Mouse (Mus musculus) limb, embryonic 14.5 days (tissue): ENCODE results near the gene Abcf2. TPM values are rescaled to one million over a fixed set of nuclear protein-coding genes. Genes with fewer than 3 reads are reported as not detected.
A peak's percentile ranks its signal among the peaks of the same experiment; 100 is the strongest.

ENCODE experiments used
- ATAC-seq: fragments of 200-750 bp; cut with Nextera tagmentation; 2 replicates; pipeline ENCODE4 v1.8.0; 2017; ENCODE audit warnings: low read depth, moderate number of reproducible peaks, moderate TSS enrichment; ENCODE audit not compliant: low FRiP score
- DNase-seq: peaks from one replicate; pipeline ENCODE4 v3.0.0-alpha.2; 2015; ENCODE audit warnings: low spot score
- H3K27ac ChIP-seq: fragments of 300-500 bp; sonication (generic); replicated peaks from 2 replicates; pipeline ENCODE4 v1.5.1; 2014; ENCODE audit warnings: low read depth, mild to moderate bottlenecking, low read length, moderate library complexity, mixed read lengths
- H3K27me3 ChIP-seq: fragments of 300-500 bp; sonication (generic); 2 replicates; pipeline ENCODE4 v1.6.1; 2014; ENCODE audit warnings: low read length, mixed read lengths; ENCODE audit not compliant: control insufficient read depth, insufficient read depth
- H3K36me3 ChIP-seq: fragments of 300-500 bp; sonication (generic); 2 replicates; pipeline ENCODE4 v1.6.1; 2014; ENCODE audit warnings: mild to moderate bottlenecking, low read length, moderate library complexity, mixed read lengths; ENCODE audit not compliant: control insufficient read depth, insufficient read depth
- H3K4me1 ChIP-seq: fragments of 300-500 bp; sonication (generic); 2 replicates; pipeline ENCODE4 v1.6.1; 2014; ENCODE audit warnings: antibody characterized with exemption, low read length, mixed read lengths; ENCODE audit not compliant: control insufficient read depth, insufficient read depth
- H3K4me2 ChIP-seq: fragments of 300-500 bp; sonication (generic); replicated peaks from 2 replicates; pipeline ENCODE4 v1.6.1; 2014; ENCODE audit warnings: low read depth, mild to moderate bottlenecking, low read length, moderate library complexity; ENCODE audit not compliant: severe bottlenecking
- H3K4me3 ChIP-seq: fragments of 300-500 bp; sonication (generic); replicated peaks from 2 replicates; pipeline ENCODE4 v1.5.1; 2014; ENCODE audit warnings: low read length
- H3K9ac ChIP-seq: fragments of 300-500 bp; sonication (generic); 2 replicates; pipeline ENCODE4 v1.6.1; 2014; ENCODE audit warnings: mild to moderate bottlenecking, low read depth, low read length, moderate library complexity; ENCODE audit not compliant: severe bottlenecking
- H3K9me3 ChIP-seq: fragments of 300-500 bp; sonication (generic); 2 replicates; pipeline ENCODE4 v1.6.1; 2016; ENCODE audit warnings: low read length; ENCODE audit not compliant: control insufficient read depth
- POLR2A ChIP-seq: fragments of 200-500 bp; IDR thresholded peaks from 2 replicates; pipeline ENCODE4 v1.8.0; 2012; ENCODE audit warnings: inconsistent platforms, mild to moderate bottlenecking, moderate library complexity, borderline replicate concordance; ENCODE audit not compliant: insufficient read depth, insufficient read length; ENCODE audit errors: extremely low read depth
- WGBS: fragments of 180-500 bp; shearing (Covaris S2); extraction: QIAGEN DNeasy Blood & Tissue Kit; methylation state at CpG from one replicate; pipeline ENCODE4 v1.1.7; 2014; 5-methylcytosine and 5-hydroxymethylcytosine counted together
- polyA plus RNA-seq, 2 experiments: library from polyadenylated mRNA; depleted of rRNA in 1 of 2; stranded (reverse) in 1 of 2; unstranded in 1 of 2; fragments of >200 nt; fragmentation: Nextera tagmentation in 1 of 2; extraction: Ambion mirVana in 1 of 2; gene quantifications; 2 replicates each; pipeline versions ENCODE4 v1.2.1 to v1.2.3; 2012 to 2014

The Abcf2 gene
- polyA plus RNA-seq, 2 experiments, result 81.0 to 94.3 TPM

DNA sequence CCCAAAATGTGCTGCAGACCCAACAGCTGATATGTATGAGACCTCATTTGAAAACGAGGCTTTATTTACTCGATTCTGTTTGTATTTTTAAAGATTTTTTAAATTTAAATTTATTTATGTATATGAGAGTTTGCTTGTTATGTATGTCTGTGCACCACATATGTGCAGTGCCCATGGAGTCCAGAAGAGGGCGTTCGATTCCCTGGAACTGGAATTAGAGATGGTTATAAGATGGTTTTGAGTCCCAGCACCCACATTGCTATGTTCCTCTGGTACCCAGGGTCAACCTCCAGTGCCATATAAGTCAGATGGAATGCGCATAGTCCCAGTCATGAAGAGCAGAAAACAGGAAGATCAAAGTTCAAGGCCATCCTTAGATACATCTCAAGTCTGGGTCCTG lies 43.0 kb downstream of the Abcf2 start:
- no peak overlapping the region for H3K4me2 ChIP-seq
- no peak overlapping the region for H3K9ac ChIP-seq
- no peak for TF ChIP-seq POLR2A
- H3K27me3 ChIP-seq, result peaks cover 6% of the 10 kb centered on the region
- H3K4me3 ChIP-seq, result no peak overlapping the region
- no peaks in the 10 kb centered on the region for H3K36me3 ChIP-seq
- H3K27ac ChIP-seq, result no peak overlapping the region
- no peaks in the 10 kb centered on the region for H3K9me3 ChIP-seq
- no peak for DNase-seq
- no peaks in the 10 kb centered on the region for H3K4me1 ChIP-seq
- WGBS, result 57% methylated on average over 5 of the region's 5 CpGs
- no peak for ATAC-seq

DNA sequence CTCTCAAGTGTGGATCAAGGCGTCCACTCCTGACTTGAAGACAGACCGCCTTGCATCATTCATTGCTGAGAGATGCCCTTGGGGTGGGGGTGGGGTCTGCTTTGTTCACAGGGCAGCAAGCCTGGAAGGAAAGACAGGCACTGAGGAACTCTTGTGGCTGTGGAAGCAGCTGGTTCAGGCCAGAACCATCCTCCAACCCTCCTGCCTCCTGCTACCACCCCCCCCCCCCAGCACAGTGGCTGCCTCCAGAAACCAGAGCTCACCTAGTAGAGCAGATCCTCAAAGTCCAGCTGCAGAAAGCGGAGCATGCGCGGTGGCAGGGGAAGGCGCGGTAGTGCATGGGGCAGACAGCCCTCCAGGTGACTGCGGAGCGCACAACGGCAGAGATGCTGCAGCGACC lies 43.9 kb downstream of the Abcf2 start:
- H3K4me1 ChIP-seq, result no peaks in the 10 kb centered on the region
- H3K9ac ChIP-seq, result no peak overlapping the region
- DNase-seq (no peak), ATAC-seq (no peak)
- H3K9me3 ChIP-seq, result no peaks in the 10 kb centered on the region
- no peaks in the 10 kb centered on the region for H3K36me3 ChIP-seq
- no peak overlapping the region for H3K27ac ChIP-seq
- WGBS, result 43% methylated on average over 11 of the region's 11 CpGs
- H3K4me3 ChIP-seq, result no peak overlapping the region
- TF ChIP-seq POLR2A, result no peak
- H3K4me2 ChIP-seq, result no peak overlapping the region
- peaks cover 15% of the 10 kb centered on the region for H3K27me3 ChIP-seq

DNA sequence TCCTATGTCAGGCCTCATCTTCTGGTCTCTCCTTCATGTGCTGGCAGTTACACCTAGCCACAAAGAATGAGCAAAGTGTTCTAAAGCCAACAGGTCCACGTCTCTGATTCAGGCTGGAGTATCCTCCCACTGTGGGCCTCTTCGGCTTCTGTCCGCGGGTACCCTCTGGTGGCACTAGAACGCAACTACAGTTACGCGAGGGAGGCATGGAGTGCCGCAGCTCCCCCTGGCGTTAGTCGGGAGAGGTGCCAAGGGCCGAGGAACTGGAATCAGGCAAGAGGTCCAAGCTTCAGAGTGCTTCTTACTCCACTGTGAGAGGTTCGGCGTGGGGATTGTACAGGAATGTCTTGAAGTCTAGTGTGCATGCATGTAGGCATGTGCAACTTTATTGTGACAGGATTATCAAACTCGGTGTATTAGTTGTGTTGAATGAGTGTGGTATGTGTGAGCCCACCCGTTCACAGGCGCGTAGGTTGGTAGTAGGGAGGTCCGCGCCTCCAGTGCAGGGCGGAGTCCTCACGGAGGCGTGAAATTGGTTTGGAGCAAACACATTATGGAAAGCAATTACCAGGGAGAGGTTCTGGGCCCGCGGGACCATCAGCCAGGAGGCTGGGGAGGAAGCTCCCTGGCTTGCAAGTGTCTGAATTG lies 47.1 kb downstream of the Abcf2 start:
- no peaks in the 10 kb centered on the region for H3K9me3 ChIP-seq
- H3K36me3 ChIP-seq, result no peaks in the 10 kb centered on the region
- H3K27ac ChIP-seq, result no peak overlapping the region
- no peak overlapping the region for H3K4me2 ChIP-seq
- no peak overlapping the region for H3K4me3 ChIP-seq
- H3K27me3 ChIP-seq, result peaks cover 46% of the 10 kb centered on the region
- no peak overlapping the region for H3K9ac ChIP-seq
- ATAC-seq (peak; percentile 84), DNase-seq (peak; percentile 77)
- WGBS, result 20% methylated on average over 24 of the region's 24 CpGs
- peaks cover 5% of the 10 kb centered on the region; the same call in 1 of the 2 replicates for H3K4me1 ChIP-seq
- TF ChIP-seq POLR2A, result 0 out of 2 replicates have a peak, but pooled peaks have one; percentile 22

DNA sequence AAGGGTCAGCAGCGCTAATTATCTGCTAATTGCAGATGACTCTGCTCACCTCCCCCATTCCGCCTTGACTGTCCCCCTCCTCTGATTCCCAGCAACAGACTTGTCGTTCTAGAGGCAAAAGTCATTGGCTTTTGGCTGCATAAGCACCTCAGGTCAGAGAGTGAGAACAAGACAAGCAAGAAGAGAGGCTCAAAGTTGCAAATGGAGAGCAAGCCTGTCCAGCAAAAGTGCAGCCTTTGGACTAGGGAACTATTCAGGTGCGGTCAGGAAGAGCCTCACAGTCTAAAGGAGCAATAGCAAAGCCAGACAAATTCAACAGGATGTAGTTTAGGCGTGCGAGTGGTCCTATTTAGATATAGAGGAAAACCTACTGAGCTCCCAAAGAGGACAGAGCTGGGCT lies 49.5 kb downstream of the Abcf2 start:
- no peak overlapping the region for H3K4me2 ChIP-seq
- WGBS, result 13% methylated on average over 6 of the region's 6 CpGs
- peaks cover 70% of the 10 kb centered on the region for H3K27me3 ChIP-seq
- H3K36me3 ChIP-seq, result no peaks in the 10 kb centered on the region
- H3K4me3 ChIP-seq, result no peak overlapping the region
- no peak overlapping the region for H3K27ac ChIP-seq
- DNase-seq (no peak), ATAC-seq (no peak)
- no peak overlapping the region for H3K9ac ChIP-seq
- TF ChIP-seq POLR2A, result no peak
- no peaks in the 10 kb centered on the region for H3K9me3 ChIP-seq
- peaks cover 5% of the 10 kb centered on the region; the same call in 1 of the 2 replicates for H3K4me1 ChIP-seq

DNA sequence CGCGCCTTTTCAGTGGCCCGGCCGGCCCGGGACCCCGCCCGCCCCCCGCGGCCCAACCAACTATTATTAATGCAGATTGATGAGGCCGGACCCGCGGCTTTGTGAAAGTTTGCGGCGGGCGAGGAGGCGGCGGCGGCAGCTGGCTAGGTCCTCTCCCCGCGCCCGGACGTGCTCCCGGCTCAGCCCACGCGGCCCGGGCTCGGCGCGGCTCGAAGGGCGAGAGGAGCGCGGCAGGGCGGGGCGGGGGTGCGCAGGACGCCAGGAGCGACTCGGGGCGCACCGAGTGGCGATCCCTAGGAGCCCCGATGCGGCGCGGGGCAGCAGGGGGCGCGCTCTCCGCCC lies 50.4 kb downstream of the Abcf2 start, which contains the start of gene Gbx1:
TSS of gene Gbx1 (minus strand) at position 314 of the 342 bp plus-strand sequence.
- Histone ChIP-seq H3K27me3 (peaks cover 78% of the 10 kb centered on the region), H3K27ac (no peak within 1 kb of the TSS), H3K9me3 (no peaks in the 10 kb centered on the region), H3K4me1 (peaks cover 5% of the 10 kb centered on the region; the same call in 1 of the 2 replicates), H3K9ac (peak within 1 kb of the TSS; percentile 28; the same call in 1 of the 2 replicates), H3K4me3 (peak within 1 kb of the TSS; percentile 39), H3K36me3 (no peaks in the 10 kb centered on the region), H3K4me2 (peak within 1 kb of the TSS; percentile 74)
- ATAC-seq (no peak), DNase-seq (no peak)
- no peak for TF ChIP-seq POLR2A
- WGBS, result 2% methylated on average over 16 of the region's 49 CpGs
